Mouse (Mus musculus) embryo, embryonic 9.5 days (tissue): ENCODE data around the gene Shisal2b.
"Not testable (repeated sequence)": the region's sequence is repeated elsewhere in the genome, so short reads cannot be mapped to it uniquely, and the experiment has no call there.

Source experiments
- DNase-seq: peaks from one replicate; pipeline ENCODE4 v3.0.0-alpha.2; 2017; ENCODE audit errors: extremely low spot score

Shisal2b gene

DNA sequence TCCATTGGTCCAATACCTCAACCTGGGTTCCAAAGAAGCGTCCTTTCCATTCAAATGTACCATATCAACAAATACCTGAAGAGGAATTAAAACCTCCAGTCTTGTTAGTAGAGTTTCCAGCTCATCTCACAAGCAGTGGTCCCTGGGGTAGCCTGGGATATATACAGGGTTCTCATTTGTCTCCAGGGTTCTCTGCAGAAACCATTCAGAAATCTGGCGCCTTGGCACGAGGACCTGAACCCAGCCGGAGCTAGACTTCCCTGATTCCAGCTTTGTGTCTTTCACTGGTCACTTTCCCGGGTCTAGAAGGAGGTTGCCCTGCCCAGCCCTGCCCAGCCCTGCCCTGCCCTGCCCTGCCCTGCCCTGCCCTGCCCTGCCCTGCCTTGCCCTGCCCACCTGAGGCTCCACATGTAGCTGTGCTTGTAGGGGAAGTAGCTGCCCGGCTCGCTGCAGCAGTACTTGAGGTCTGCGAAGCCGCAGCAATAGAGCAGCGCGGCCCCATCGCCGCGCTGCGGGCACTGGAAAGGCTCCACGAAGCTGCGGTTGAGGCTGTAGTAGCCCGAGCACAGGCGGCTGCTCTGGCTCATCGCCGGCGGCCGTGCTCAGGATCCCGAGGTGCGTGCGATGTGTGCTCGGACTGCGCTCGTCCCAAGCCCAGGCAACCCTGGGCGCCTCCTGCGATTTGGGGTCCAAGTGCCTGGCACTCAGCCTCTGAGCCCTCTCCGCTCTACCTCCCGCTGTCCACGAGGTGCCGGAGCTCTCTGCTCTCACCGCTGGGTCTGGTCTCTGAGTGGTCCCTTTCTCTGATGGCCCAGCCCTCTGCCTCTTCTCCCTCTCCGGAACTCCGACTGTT lies at the start of gene Shisal2b:
Shisal2b (minus strand) TSS at position 767 of the 853 bp plus-strand sequence.
- DNase-seq = peak; percentile 54

- DNase-seq = not testable (repeated sequence)
Observed at GRCm38 (mm10) chr13:104911626-104912025, 47.9 kb upstream of the Shisal2b start.

- DNase-seq = not testable (repeated sequence)
Observed at GRCm38 (mm10) chr13:104911006-104911405, 47.3 kb upstream of the Shisal2b start.

- no peak for DNase-seq
Observed at GRCm38 (mm10) chr13:104908691-104909090, 45.0 kb upstream of the Shisal2b start.

- DNase-seq = no peak
Observed at GRCm38 (mm10) chr13:104894771-104895170, 31.1 kb upstream of the Shisal2b start.

GRCm38 (mm10) chr13:104892337-104892736 lies 28.6 kb upstream of the Shisal2b start:
- DNase-seq = no peak

- no peak for DNase-seq
Observed at GRCm38 (mm10) chr13:104886308-104887032, 22.8 kb upstream of the Shisal2b start.

- no peak for DNase-seq
Observed at GRCm38 (mm10) chr13:104883566-104884249, 20.0 kb upstream of the Shisal2b start.

- DNase-seq = no peak
Observed at GRCm38 (mm10) chr13:104878508-104878907, 14.8 kb upstream of the Shisal2b start.

GRCm38 (mm10) chr13:104869907-104870306 lies 6.2 kb upstream of the Shisal2b start:
- no peak for DNase-seq

DNA sequence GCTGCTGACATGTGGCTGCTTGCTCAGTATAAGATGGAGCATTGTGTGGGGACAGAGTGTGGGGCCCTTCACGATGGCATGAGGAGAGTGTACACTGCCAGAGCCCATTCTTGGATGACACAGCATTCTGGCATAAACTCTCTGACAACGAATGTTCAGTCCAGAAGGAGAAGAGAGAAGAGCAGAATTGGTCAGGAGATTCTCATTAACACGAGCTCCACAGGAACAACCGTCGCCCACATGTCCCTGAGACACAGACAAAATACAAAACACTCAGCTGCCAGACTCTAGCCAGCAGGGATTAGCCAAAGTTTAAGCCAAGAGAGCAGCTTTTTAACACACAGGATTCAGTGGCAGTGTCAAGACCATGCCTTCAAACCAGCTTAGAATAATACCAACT lies 3.0 kb upstream of the Shisal2b start:
- DNase-seq = no peak

DNA sequence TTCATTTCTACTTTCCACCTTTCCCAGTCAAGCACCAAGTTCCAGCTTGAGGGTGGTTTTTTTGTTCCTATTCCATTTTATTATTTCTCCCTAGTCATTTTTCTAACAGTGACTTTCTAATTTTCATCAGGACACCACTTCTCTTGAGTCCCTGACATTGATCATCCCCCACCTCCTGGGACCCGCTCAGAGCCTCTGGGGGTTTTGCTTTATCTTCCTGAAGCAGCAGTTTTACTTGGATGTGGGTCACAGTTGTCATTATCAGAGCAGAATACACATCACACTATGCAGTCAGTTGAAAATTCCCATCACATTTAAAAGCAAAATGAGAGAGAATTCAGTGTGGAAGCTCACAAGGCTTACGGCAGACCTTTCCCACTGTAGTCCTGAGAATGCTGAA lies 10.0 kb downstream of the Shisal2b start:
- no peak for DNase-seq

DNA sequence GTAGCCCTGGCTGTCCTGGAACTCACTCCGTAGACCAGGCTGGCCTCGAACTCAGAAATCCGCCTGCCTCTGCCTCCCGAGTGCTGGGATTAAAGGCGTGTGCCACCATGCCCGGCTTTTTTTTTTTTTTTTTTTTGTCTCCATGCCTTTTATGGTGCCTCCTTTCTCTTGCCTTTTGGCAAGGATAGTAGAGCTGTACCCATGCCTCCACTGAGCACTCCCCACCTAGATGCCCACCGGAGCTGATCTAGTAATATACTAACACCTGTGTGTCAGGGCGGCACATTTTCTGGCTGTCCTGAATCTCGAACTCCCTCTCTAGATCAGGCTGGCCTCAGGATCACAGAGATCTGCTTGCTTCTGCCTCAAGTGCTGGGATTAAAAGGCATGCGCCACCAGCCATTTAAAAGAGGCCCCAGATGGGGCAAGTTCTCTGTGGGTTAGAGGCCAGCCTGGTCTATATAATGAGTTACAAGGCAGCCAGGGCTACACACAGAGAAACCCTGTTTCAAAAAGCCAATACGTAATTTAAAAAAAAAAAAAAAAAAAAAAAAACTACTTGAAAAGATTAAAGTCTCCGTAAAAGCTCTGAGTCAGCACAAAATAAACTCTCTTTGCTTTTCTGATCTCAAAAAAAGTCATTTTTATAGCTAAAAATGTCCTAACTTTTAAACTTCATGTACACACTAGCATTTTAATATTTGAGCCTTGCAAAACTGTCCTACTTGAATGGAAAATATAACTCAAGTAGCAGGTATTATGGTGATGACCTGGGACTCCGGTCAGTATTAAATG lies 20.2 kb downstream of the Shisal2b start:
- DNase-seq = no peak

- DNase-seq = no peak
Observed at GRCm38 (mm10) chr13:104841937-104842336, 21.8 kb downstream of the Shisal2b start.

DNA sequence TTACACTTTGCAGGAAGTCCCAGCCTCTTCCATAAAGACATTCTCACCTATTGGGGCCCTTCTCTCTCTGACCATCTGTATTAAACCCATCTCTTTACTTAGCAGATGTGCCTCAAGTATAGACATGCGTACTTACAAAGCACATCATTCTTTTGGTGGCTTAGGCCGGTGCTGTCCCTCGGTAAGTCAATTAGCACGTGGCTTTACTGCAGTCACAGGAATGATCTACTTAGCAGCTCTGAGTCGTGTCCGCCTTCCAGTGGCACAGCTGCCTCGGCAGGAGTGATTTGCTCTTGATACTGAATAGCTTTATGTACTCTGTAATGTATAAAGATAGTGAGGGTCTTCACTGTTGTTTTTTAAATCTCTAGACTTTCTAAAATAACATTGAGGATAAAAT lies 26.1 kb downstream of the Shisal2b start:
- DNase-seq = no peak

- no peak for DNase-seq
Observed at GRCm38 (mm10) chr13:104832811-104833210, 30.9 kb downstream of the Shisal2b start.

DNA sequence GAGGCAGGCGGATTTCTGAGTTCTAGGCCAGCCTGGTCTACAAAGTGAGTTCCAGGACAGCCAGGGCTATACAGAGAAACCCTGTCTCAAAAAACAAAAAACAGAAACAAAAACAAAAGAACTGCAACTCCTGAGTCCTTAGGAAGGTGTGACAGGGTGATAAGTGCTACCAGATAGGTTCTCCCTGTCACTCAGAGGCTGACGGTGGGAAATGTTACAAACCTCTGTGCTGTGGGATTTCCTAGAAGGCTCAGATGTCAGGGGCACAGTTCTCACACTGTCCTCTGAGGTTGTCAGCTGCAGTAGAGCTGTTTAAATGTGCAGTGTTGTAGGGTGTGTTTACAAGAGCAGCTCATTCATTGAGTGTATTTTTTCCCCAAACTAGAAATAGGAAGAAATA lies 38.2 kb downstream of the Shisal2b start:
- no peak for DNase-seq

GRCm38 (mm10) chr13:104822411-104822838 lies 41.3 kb downstream of the Shisal2b start:
- peak; percentile 45 for DNase-seq

GRCm38 (mm10) chr13:104821908-104822307 lies 41.8 kb downstream of the Shisal2b start:
- no peak for DNase-seq

DNA sequence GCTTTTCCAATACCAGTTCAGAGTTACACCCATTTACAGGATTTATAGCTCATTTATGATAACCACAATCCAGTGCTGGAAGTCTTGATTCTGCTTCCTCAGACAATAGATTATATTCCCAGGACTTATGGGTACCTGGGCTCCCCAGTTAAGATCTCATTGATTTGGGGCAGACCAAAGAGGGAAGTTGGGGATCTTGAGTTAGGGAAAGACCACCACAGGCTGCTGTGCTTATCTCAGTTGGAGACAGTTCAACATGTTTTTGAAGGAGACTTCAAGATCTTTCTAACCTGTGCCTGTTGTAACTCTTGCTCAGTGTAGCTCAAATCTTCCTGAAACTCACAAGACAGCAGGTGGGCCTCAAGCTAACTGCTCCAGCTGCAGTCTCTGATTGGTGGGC lies 42.5 kb downstream of the Shisal2b start:
- DNase-seq = no peak

DNA sequence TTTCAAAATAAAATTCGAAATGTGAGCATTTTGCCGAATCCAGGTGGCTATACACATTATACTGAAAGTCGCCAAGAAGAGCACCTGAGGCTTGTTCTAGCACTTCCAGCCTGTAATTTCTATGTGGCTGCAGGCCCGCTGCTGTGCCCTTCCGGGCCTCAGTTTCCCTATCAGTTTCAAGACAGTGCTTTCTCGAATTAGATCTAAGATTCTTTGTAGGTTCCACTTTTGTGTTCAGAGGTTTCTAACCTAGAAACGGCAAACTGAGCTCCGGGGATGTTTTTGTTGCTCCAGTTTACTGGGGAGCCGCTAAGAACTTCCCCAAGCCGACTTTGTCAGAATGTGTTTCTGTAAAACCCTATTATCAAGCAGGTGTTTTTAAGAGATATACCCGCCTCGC lies 46.0 kb downstream of the Shisal2b start:
- no peak for DNase-seq
